Mouse (Mus musculus) embryonic facial prominence, embryonic 11.5 days (tissue): ENCODE data around the gene Klc3. TPM values are rescaled to one million over a fixed set of nuclear protein-coding genes. Genes with fewer than 3 reads are reported as not detected.
A peak's percentile ranks its signal among the peaks of the same experiment; 100 is the strongest.

Experiments used
- ATAC-seq: fragments of 200-750 bp; cut with Nextera tagmentation; replicated peaks from 2 replicates; pipeline ENCODE4 v1.8.0; 2017; ENCODE audit warnings: low read depth; ENCODE audit not compliant: insufficient number of reproducible peaks, low FRiP score, low TSS enrichment
- DNase-seq: peaks from one replicate; pipeline ENCODE4 v3.0.0-alpha.2; 2015; ENCODE audit warnings: low spot score
- H3K27ac ChIP-seq: fragments of 300-500 bp; sonication (generic); replicated peaks from 2 replicates; pipeline ENCODE4 v1.5.1; 2014; ENCODE audit warnings: mild to moderate bottlenecking, low read depth, low read length, control low read depth
- H3K27me3 ChIP-seq: fragments of 300-500 bp; sonication (generic); 2 replicates; pipeline ENCODE4 v1.6.1; 2014; ENCODE audit warnings: mild to moderate bottlenecking, low read length, moderate library complexity, mixed read lengths; ENCODE audit not compliant: control insufficient read depth, insufficient read depth
- H3K36me3 ChIP-seq: fragments of 300-500 bp; sonication (generic); replicated peaks from 2 replicates; pipeline ENCODE4 v1.6.1; 2014; ENCODE audit warnings: low read depth, mild to moderate bottlenecking, low read length, moderate library complexity, mixed read lengths; ENCODE audit not compliant: control insufficient read depth, insufficient read depth
- H3K4me1 ChIP-seq: fragments of 300-500 bp; sonication (generic); 2 replicates; pipeline ENCODE4 v1.6.1; 2014; ENCODE audit warnings: low read length, mixed read lengths; ENCODE audit not compliant: control insufficient read depth, insufficient read depth
- H3K4me2 ChIP-seq: fragments of 300-500 bp; sonication (generic); 2 replicates; pipeline ENCODE4 v1.6.1; 2014; ENCODE audit warnings: low read depth, mild to moderate bottlenecking, control low read depth, low read length, moderate library complexity
- H3K4me3 ChIP-seq: fragments of 300-500 bp; sonication (generic); 2 replicates; pipeline ENCODE4 v1.5.1; 2014; ENCODE audit warnings: low read depth, low read length, control low read depth
- H3K9ac ChIP-seq: fragments of 300-500 bp; sonication (generic); replicated peaks from 2 replicates; pipeline ENCODE4 v1.6.1; 2014; ENCODE audit warnings: mild to moderate bottlenecking, control low read depth, low read length
- H3K9me3 ChIP-seq: fragments of 300-500 bp; sonication (generic); replicated peaks from 2 replicates; pipeline ENCODE4 v1.6.1; 2016; ENCODE audit warnings: mild to moderate bottlenecking, low read length, inconsistent platforms, mixed read lengths; ENCODE audit not compliant: control insufficient read depth
- WGBS: fragments of 180-500 bp; shearing (Covaris S2); extraction: QIAGEN DNeasy Blood & Tissue Kit; methylation state at CpG from one replicate; pipeline ENCODE4 v1.1.7; 2014; 5-methylcytosine and 5-hydroxymethylcytosine counted together
- polyA plus RNA-seq: library from polyadenylated mRNA; unstranded; fragments of >200 nt; fragmentation: Nextera tagmentation; extraction: Ambion mirVana; gene quantifications from 2 replicates; pipeline ENCODE4 v1.2.1, GENCODE M21; 2014

The Klc3 gene
- polyA plus RNA-seq, 1 experiment from 2014 or later = 3.9 TPM

DNA sequence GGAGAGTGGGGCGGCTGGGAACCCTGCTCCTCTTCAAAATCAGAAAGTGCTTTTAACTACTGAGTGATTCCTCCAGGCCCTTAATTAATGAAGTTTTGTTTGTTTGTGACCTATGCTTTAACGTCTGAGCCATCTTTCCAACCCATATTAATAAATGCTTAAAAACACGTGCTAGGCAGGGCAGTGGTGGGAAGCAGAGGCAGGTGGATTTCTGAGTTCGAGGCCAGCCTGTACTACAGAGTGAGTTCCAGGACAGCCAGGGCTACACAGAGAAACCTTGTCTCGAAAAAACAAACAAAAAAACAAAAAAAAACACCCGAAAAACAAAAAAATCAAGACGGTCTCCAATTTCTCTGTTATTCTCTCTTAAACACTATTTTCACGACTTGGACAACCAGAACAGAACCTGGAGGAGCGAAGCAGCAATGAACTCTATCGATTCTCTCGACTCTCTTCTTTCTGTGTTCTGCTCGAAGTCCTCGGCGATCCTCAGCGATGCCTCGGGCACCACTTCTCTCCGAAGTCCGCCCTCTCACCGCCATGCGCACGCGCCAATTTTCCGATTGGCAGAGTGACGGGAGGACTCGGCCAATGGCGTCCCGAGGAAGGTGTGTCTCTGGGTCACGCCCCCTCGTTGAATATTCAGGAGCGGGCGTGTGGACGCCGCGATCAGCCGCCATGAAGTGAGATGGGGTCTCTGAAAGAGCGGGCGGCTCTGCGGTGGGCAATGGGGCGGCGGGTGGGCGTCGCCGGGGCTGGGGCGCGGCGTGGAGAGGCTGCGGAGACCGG is 22.3 kb downstream of the Klc3 start, which contains the start of gene Ercc2:
TSS of gene Ercc2 (plus strand) at position 634 of the 789 bp plus-strand sequence.
- DNase-seq = peak; percentile 100
- Histone ChIP-seq H3K4me2 (peak within 1 kb of the TSS; percentile 64), H3K27ac (no peak within 1 kb of the TSS; the same call in 1 of the 2 replicates), H3K9me3 (no peaks in the 10 kb centered on the region), H3K36me3 (no peaks in the 10 kb centered on the region; the same call in none of the 2 replicates), H3K9ac (peak within 1 kb of the TSS; percentile 82), H3K4me1 (no peaks in the 10 kb centered on the region), H3K4me3 (peak within 1 kb of the TSS; percentile 79), H3K27me3 (no peaks in the 10 kb centered on the region)
- peak; percentile 87 for ATAC-seq
- WGBS = 5% methylated on average over 47 of the region's 48 CpGs

DNA sequence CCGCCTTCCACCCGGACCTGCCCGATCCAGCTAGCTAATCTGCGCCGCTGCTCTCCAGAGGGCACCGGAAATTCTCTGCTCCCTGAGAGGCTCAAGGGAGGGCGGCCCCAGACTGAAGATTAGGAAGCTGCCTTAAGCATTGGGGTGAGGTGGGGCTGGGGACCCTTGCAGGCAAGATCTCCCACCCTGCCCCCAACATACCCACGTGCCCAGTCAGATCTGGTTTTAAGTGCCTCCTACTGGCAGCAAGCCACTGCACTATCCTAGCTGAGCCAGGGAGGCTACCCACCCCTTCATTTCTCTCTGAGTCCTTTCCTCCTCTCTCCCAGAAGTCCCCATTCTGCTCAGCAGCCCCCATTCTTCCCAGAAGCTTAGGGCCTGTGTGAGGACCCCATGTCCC is 25.9 kb downstream of the Klc3 start:
- Histone ChIP-seq H3K4me3 (no peak overlapping the region), H3K4me1 (no peaks in the 10 kb centered on the region), H3K27me3 (no peaks in the 10 kb centered on the region), H3K9me3 (no peaks in the 10 kb centered on the region), H3K9ac (no peak overlapping the region), H3K36me3 (no peaks in the 10 kb centered on the region; the same call in 1 of the 2 replicates), H3K27ac (no peak overlapping the region), H3K4me2 (no peak overlapping the region)
- no peak for ATAC-seq
- DNase-seq = no peak
- WGBS = 73% methylated on average over 8 of the region's 8 CpGs

DNA sequence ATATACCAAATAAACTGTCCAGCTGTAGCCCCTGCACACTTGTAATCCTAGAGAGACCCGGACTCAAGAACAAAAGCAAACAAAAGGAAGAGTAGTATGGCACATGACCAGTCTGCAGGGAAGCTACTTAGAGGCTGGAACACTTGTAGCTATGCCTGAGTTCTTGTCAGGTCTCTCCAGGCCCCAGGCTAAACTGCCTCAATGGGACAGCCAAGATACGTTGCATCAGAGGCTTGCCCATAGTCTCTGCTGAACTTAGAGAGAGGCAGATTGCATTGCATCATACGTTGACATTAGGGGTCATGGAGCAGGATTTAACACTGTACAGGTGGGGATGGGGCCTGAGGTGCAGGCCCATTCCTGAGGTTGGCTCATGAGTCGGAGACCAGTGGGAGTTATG is 27.9 kb downstream of the Klc3 start:
- H3K9ac ChIP-seq = no peak overlapping the region
- H3K4me1 ChIP-seq = no peaks in the 10 kb centered on the region
- WGBS = 85% methylated on average over 4 of the region's 4 CpGs
- ATAC-seq = no peak
- H3K4me3 ChIP-seq = no peak overlapping the region
- H3K36me3 ChIP-seq = no peaks in the 10 kb centered on the region; the same call in 1 of the 2 replicates
- no peaks in the 10 kb centered on the region for H3K9me3 ChIP-seq
- no peak overlapping the region for H3K27ac ChIP-seq
- no peaks in the 10 kb centered on the region for H3K27me3 ChIP-seq
- DNase-seq = no peak
- no peak overlapping the region for H3K4me2 ChIP-seq

DNA sequence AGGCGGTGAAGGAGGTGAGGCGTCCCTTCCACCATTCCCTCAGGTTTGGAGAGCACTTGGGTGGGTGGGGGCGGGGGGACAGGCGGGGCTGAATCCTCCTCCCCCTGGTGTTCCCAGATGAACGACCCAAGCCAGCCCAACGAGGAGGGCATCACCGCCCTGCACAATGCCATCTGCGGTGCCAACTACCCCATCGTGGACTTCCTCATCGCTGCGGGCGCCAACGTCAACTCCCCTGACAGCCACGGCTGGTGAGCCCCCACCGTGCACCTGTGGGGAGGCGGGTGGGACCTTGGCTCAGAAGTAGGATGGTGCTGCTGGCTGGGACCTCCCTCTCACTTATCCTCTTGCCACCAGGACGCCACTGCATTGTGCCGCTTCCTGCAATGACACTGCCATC is 28.5 kb downstream of the Klc3 start:
- DNase-seq (no peak), ATAC-seq (no peak)
- WGBS = 76% methylated on average over 18 of the region's 18 CpGs
- Histone ChIP-seq H3K9me3 (no peaks in the 10 kb centered on the region), H3K9ac (no peak overlapping the region), H3K4me1 (no peaks in the 10 kb centered on the region), H3K4me2 (no peak overlapping the region), H3K27me3 (no peaks in the 10 kb centered on the region), H3K4me3 (no peak overlapping the region), H3K36me3 (no peaks in the 10 kb centered on the region; the same call in 1 of the 2 replicates), H3K27ac (no peak overlapping the region)

DNA sequence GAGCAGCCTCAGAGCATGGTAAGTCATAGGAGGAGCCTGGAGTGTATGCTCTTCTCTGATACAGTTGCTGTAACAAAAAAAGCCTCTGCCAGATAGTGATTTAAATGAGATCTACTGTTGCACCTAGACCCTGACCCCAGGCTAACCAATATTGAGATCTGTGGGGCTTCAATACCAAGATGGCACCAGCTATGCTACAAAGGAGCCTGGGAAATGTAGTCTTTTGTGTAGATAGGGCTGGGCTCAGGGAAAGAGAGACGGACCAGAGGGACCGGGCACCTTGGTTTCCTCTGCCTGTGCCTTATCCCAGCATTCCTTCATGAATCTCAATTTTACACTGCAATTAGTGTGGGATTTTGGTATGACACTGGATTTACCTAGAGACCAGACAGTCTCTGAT is 30.5 kb downstream of the Klc3 start:
- Histone ChIP-seq H3K36me3 (no peaks in the 10 kb centered on the region; the same call in 1 of the 2 replicates), H3K4me1 (0 out of 2 replicates have a peak, but pooled peaks cover 3% of the 10 kb centered on the region), H3K27me3 (peaks cover 2% of the 10 kb centered on the region; the same call in 1 of the 2 replicates), H3K9me3 (no peaks in the 10 kb centered on the region), H3K4me3 (no peak overlapping the region), H3K27ac (no peak overlapping the region), H3K9ac (no peak overlapping the region), H3K4me2 (no peak overlapping the region)
- no peak for DNase-seq
- WGBS = 85% methylated on average over 2 of the region's 2 CpGs
- no peak for ATAC-seq

DNA sequence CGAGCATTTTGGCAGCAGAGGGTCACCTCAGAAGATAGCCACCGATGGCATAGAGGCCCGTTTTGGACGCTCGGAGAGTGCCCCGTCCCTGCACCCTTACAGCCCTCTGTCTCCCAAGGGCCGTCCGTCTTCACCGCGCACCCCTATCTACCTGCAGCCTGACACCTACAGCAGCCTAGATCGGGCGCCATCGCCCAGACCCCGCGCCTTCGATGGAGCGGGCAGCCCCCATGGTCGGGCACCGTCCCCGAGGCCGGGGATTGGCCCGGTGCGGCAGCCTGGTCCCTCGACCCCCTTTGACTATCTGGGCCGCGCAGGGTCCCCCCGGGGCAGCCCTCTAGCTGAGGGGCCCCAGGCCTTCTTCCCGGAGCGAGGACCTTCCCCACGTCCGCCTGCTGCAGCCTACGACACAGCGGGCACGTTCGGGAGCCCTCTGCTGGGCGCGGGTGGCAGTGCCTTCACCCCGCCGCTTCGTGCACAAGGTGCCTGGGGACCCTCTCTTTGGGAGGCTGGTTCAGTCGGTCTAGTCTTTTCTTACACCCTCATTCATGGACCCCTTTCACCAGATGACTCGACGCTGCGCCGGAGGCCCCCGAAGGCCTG is 34.0 kb downstream of the Klc3 start:
- ATAC-seq (peak; percentile 69; the same call in 1 of the 2 replicates), DNase-seq (peak; percentile 77)
- H3K4me1 ChIP-seq = 0 out of 2 replicates have a peak, but pooled peaks cover 3% of the 10 kb centered on the region
- 10% methylated on average over 46 of the region's 46 CpGs for WGBS
- H3K4me2 ChIP-seq = peak overlapping the region; percentile 78
- H3K27me3 ChIP-seq = peaks cover 2% of the 10 kb centered on the region; the same call in 1 of the 2 replicates
- peak overlapping the region; percentile 35 for H3K4me3 ChIP-seq
- no peaks in the 10 kb centered on the region for H3K36me3 ChIP-seq
- H3K9me3 ChIP-seq = no peaks in the 10 kb centered on the region
- H3K27ac ChIP-seq = no peak overlapping the region
- H3K9ac ChIP-seq = peak overlapping the region; percentile 62

DNA sequence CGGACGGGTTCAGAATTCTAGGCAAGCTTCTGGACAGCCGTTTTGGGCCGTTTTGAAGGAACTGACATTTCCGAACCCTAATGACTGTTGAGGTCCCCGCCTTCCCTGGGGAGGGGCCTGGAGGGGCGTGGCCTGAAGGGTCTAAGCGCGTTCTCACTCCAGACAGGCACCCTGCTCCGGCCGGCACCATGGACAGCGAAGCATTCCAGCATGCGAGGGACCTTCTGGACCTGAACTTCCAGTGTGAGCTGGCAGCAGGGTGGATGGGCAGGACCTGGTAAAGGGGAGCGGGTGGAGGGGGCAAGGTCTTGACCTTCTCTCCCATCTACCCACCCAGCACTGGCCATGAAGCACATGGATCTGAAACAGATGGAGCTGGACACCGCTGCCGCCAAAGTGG is 35.5 kb downstream of the Klc3 start:
- no peak overlapping the region for H3K4me3 ChIP-seq
- H3K36me3 ChIP-seq = no peaks in the 10 kb centered on the region
- no peak overlapping the region; the same call in 1 of the 2 replicates for H3K4me2 ChIP-seq
- H3K4me1 ChIP-seq = 0 out of 2 replicates have a peak, but pooled peaks cover 3% of the 10 kb centered on the region
- peaks cover 2% of the 10 kb centered on the region; the same call in 1 of the 2 replicates for H3K27me3 ChIP-seq
- 19% methylated on average over 16 of the region's 16 CpGs for WGBS
- ATAC-seq (no peak), DNase-seq (peak; percentile 48)
- H3K9me3 ChIP-seq = no peaks in the 10 kb centered on the region
- no peak overlapping the region for H3K9ac ChIP-seq
- no peak overlapping the region for H3K27ac ChIP-seq

DNA sequence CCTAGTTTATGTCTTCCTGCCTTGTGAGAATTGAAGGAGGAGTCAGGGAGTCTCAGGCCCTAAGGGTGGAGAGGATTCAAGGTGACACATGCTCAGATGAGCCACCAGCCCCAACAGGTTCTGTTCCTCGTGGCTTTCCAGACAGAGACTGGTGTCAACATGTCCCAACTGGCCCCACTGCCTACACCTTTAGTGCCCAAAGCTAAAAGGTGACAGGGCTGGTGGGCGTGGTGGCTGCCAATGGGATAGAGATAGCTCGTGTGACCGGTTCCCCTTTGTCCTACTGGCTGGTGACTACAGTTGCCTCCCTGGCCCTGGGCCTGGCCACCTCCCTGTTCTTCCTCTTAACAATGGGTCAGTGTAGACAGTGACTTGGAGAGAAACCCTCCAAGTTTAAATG is 38.5 kb downstream of the Klc3 start:
- 75% methylated on average over 4 of the region's 4 CpGs for WGBS
- Histone ChIP-seq H3K27me3 (peaks cover 2% of the 10 kb centered on the region; the same call in 1 of the 2 replicates), H3K9me3 (no peaks in the 10 kb centered on the region), H3K27ac (no peak overlapping the region), H3K36me3 (no peaks in the 10 kb centered on the region), H3K4me3 (no peak overlapping the region; the same call in 1 of the 2 replicates), H3K9ac (no peak overlapping the region), H3K4me2 (no peak overlapping the region), H3K4me1 (0 out of 2 replicates have a peak, but pooled peaks cover 3% of the 10 kb centered on the region)
- ATAC-seq = no peak
- DNase-seq = no peak
